Mouse (Mus musculus) gonadal fat pad, adult 2 months (tissue): ENCODE results near the gene Tigar. TPM values are rescaled to one million over a fixed set of nuclear protein-coding genes. Genes with fewer than 3 reads are reported as not detected.

Experiments
- DNase-seq: peaks from one replicate; pipeline ENCODE4 v3.0.0-alpha.2; 2012; ENCODE audit warnings: low read depth
- polyA plus RNA-seq: library from polyadenylated mRNA; depleted of rRNA; stranded (reverse); fragments of >200 nt; gene quantifications from 2 replicates; pipeline ENCODE4 v1.2.3, GENCODE M21; 2012

Gene Tigar
- polyA plus RNA-seq, 1 experiment = 4.1 TPM

- no peak for DNase-seq
Measured at GRCm38 (mm10) chr6:127142154-127143123, 33.1 kb upstream of the Tigar start.

- DNase-seq = no peak
Measured at GRCm38 (mm10) chr6:127138962-127139361, 29.6 kb upstream of the Tigar start.

- DNase-seq = no peak
Measured at GRCm38 (mm10) chr6:127133433-127134245, 24.3 kb upstream of the Tigar start.

GRCm38 (mm10) chr6:127132719-127133118 is 23.4 kb upstream of the Tigar start:
- DNase-seq = no peak

GRCm38 (mm10) chr6:127131946-127132345 is 22.6 kb upstream of the Tigar start:
- no peak for DNase-seq

GRCm38 (mm10) chr6:127130377-127130776 is 21.0 kb upstream of the Tigar start:
- no peak for DNase-seq

- DNase-seq = no peak
Measured at GRCm38 (mm10) chr6:127129659-127130058, 20.3 kb upstream of the Tigar start.

GRCm38 (mm10) chr6:127123506-127123905 is 14.1 kb upstream of the Tigar start:
- no peak for DNase-seq

- DNase-seq = no peak
Measured at GRCm38 (mm10) chr6:127122996-127123395, 13.6 kb upstream of the Tigar start.

GRCm38 (mm10) chr6:127122221-127122806 is 13.0 kb upstream of the Tigar start:
- no peak for DNase-seq

GRCm38 (mm10) chr6:127114753-127115456 is 5.5 kb upstream of the Tigar start:
- no peak for DNase-seq

- DNase-seq = no peak
Measured at GRCm38 (mm10) chr6:127108368-127109060, 843 bp downstream of the Tigar start.

- DNase-seq = no peak
Measured at GRCm38 (mm10) chr6:127107413-127107812, 1.9 kb downstream of the Tigar start.

- DNase-seq = no peak
Measured at GRCm38 (mm10) chr6:127106726-127107125, 2.6 kb downstream of the Tigar start.

- DNase-seq = no peak
Measured at GRCm38 (mm10) chr6:127106189-127106588, 3.2 kb downstream of the Tigar start.

- no peak for DNase-seq
Measured at GRCm38 (mm10) chr6:127105107-127105506, 4.2 kb downstream of the Tigar start.

- DNase-seq = no peak
Measured at GRCm38 (mm10) chr6:127104396-127105029, 4.8 kb downstream of the Tigar start.

GRCm38 (mm10) chr6:127103506-127104275 is 5.7 kb downstream of the Tigar start:
- no peak for DNase-seq

- no peak for DNase-seq
Measured at GRCm38 (mm10) chr6:127094565-127094964, 14.8 kb downstream of the Tigar start.

- no peak for DNase-seq
Measured at GRCm38 (mm10) chr6:127086739-127087138, 22.6 kb downstream of the Tigar start.
